Mouse (Mus musculus) forelimb bud, embryonic 11.5 days (tissue): ENCODE results near the gene Gabrp.

Experiments used
- DNase-seq: peaks from one replicate; pipeline ENCODE4 v3.0.0-alpha.2; 2012; ENCODE audit warnings: low read depth, low spot score

Gabrp gene

DNA sequence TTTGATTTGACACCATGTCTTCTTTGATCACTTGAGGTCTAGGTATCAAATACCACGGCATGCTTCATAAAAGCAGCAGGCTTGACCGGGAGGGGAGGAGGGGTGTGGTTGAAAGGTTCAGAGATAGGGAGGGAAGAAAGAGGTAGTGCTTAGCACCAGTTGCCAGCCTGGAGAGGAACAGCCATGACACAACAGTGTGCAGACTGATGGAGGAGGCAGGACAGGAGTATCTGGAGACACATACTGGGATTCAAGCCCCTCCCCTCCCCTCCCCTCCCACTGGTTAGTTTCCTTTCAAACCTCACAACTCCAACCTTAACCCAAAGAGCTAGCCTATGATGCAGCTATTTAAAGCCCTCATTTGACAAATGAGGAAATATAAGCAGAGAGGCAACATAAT, 49.2 kb downstream of the Gabrp start:
- no peak for DNase-seq

DNA sequence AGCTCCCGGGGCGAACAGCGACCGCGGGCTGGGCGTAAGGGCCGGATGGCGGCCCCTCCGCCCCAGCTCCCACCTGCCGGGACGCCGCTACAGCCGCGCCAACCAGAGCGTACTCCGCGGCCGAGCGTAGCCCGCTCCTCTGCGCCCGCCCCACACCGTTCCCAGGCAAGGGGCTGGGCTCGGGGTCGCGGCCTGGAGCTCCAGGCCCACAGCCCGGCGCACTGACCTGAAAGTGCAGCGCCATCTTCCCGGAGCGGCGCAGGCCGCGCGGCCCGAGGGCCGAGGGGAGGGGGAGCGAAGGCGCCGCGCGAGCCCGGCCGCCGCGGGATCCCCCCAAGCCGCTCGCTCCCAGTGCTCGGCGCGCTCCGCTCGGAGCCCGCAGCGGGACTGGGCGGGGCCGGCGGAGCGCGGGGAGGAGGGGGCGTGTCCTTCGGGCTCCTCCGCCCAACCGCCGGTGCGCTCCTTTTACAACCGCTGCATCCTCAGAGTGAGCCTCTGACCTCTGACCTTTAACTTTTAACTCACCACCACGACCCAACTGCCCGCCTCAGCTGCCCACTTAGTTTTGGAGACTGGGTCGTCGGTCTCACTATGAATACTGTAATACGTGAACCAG, 65.3 kb downstream of the Gabrp start, which contains the start of gene Ranbp17:
Gene Ranbp17 (minus strand): TSS at position 371 of the 616 bp plus-strand sequence.
- peak; percentile 57 for DNase-seq

DNA sequence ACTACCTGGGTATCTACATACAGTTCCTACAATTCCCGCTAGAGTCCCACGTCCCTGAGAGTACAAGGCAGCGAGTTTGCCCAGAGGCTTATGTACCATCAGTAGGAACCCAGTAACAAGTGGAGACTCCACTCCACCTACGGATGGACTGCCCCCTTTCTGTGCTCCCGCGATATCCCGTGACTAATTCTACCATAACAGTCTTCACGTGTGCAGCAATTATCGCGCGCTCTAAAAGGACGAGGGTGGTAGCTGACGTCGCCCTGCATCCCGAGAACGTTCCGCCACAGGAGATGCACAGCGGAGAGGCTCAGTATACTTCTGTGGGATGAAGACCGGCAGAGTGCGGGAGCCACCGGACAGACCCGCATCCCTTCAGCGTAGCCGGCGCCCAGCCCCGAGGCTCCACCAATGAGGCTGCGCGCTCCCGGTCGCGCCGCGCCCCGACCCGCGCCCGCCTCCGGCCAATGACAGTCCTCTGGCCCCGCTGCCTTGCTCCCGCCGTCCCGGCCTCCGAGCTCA, 65.8 kb downstream of the Gabrp start:
- peak; percentile 82 for DNase-seq

DNA sequence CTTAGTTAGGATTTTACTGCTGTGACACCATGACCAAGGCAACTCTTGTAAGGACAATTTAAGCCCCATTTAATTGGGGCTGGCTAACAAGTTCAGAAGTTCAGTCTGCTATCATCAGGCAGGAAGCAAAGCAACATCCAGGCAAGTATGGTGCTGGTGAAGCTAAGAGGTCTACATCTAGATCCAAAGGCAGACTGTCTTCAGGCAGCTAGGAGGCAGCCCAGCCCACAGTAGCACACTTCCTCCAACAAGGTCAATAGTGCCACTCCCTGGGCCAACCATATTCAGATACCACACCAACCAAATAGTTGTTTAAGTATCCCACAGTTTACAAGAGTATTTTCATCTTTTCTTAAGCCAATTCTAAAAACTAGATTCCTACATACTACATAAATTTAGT, 69.4 kb downstream of the Gabrp start:
- DNase-seq, result no peak
